Mouse (Mus musculus): Measurements from ENCODE around the gene Smyd3.

Smyd3 gene

GRCm38 (mm10) chr1:179517713-179518465 is at the start of gene Smyd3:
Smyd3 (minus strand) TSS chr1:179518041.
- peak; percentile 84 for DNase-seq

DNA sequence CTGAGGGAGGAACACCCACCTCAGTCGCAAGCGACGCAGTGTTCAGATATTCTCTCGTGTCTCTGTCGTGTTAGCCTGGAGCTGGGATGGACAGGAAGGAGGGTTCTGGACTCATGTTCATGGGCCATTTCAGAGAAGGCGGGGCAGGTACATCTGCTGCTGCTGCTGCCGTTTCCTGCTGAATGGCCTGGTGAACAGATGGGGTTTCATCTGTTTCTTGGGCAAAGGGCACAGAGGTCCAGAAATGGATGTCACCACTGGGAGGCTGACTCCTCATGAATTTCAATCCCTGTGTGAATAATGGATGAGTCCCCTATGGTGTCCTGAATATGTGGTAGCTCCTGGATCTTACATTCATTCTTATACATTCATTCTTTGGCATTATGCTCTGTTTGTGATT is 49.7 kb upstream of the Smyd3 start:
- DNase-seq, result no peak

- peak; percentile 38 for DNase-seq
These were observed 46.1 kb upstream of the Smyd3 start for GRCm38 (mm10) chr1:179563926-179564325.

DNA sequence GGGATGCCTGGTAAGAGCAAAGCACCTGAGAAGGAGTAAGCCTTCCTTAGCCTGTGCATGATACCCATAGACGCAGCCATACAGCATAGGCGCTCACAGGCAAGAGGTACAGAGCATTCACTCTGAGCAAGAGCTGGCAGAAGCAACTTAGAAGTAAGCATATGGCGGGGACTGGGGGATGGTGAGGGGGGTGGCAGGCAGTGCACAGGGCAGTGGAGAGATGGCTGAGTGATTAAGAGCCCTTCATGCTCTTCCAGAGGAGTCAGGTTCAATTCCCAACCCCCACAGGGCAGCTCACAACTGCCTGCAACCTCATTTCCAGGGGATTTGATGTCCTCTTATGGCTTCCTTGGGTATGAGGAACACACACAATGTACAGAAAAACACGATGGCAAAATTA is 45.4 kb upstream of the Smyd3 start:
- DNase-seq, result no peak

DNA sequence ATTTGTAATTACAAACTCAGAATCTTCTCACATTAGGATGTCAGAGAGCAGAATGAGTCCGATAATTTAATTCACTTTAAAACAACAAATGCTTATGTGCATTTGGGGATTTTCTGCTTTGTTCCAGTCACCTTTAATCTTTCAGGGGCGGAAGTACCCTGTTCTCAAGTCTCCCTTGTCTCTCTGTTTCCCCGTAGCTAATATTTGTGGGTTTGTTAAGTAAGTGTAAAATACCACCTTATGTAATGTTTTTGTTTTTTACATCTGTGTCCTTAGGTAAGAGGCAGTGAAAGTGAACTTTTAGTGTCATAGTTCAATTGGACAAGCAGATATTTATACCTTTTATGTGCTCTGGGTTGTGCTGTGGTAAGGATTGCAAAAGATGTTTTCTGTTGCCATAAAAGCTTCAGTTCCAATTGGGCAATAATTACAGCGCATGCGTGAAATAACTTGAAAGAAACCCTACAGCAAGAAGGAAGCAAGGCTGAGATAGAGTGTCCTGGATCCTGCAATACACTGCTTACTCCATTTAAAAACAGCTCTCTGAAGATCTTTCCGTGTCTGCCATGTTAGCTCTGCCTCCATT is 43.1 kb upstream of the Smyd3 start:
- DNase-seq, result no peak

GRCm38 (mm10) chr1:179559446-179560194 is 41.8 kb upstream of the Smyd3 start:
- DNase-seq, result no peak

- DNase-seq, result no peak
These were observed 39.1 kb upstream of the Smyd3 start for GRCm38 (mm10) chr1:179556921-179557320.

- DNase-seq, result no peak
These were observed 36.1 kb upstream of the Smyd3 start for GRCm38 (mm10) chr1:179553949-179554347.

- no peak for DNase-seq
These were observed 35.5 kb upstream of the Smyd3 start for GRCm38 (mm10) chr1:179553197-179553948.

GRCm38 (mm10) chr1:179552751-179553150 is 34.9 kb upstream of the Smyd3 start:
- DNase-seq, result no peak

- DNase-seq, result no peak
These were observed 34.1 kb upstream of the Smyd3 start for GRCm38 (mm10) chr1:179551921-179552320.

GRCm38 (mm10) chr1:179551336-179551735 is 33.5 kb upstream of the Smyd3 start:
- no peak for DNase-seq

DNA sequence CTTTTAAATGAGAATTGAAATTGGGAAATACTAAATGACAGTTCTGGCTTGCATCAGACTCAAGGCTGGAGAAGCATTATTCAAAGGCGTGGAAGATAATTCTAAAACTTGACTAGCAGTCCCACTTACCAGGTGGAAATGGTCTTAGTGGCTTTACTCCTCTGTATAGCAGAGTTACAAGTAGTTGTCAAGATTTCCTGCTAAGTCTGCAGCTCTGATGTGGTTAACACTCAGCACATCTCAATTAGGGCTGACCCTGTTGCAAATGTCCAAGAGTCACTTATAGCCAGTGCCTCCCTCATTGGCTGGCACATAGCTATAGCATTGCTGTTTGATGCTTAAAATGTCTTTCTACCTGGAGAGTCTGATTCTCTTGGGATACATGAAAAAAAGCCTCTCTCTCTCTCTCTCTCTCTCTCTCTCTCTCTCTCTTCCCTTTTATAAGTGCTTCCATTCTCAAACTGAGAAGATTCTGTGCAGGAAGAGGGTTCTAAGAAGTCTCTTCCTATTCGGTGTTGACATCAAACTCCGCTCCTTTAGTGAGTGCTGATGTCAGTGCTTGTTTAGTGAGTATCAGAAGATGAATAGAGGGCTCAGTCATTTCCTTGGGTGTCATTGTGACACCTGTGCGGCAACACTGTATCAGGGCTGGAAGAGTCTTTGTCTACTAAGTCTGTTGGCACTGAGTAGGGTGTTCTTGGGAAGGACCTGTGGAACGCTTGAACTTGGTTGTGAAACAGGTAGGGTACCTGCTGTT is 31.3 kb upstream of the Smyd3 start:
- DNase-seq, result no peak

DNA sequence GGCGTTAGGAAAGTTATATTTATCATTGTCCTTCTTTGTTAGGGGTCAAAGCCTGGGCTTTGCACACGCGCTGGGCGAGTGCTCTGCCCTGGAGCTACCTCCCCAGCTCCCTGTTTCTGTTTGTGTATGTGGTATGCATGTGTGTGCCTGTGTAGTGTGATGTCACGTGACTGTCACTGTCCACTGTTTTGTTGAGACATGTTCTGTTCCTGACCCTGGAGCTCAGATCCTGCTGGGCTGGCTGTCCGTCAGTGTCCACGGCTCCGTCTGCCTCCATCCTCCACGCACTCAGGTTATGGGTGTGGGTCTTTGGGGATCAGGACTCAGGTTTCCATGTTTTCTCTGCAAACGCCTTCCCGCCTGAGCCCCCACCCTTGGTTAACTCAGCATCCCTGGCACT is 30.4 kb upstream of the Smyd3 start:
- no peak for DNase-seq

- DNase-seq, result no peak
These were observed 29.3 kb upstream of the Smyd3 start for GRCm38 (mm10) chr1:179547176-179547575.

DNA sequence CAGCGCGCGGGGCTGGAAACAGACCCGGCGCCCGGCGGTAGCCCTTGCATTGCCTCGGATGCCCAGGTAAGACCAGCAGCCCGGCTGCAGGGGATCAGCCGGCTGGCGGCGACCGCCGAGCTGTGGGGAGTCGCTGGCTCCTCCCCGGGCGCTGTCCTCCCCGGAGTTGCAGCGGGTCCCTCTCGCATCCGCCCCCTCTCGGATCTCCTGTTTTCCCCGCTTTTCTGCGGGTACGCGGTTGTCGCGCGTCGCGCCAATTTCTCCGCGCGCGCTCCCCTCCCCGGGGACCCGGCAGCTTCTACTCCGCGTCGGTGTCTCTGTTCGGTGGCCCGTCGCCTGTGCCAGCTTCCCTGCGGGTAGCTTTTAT is 28.7 kb upstream of the Smyd3 start:
- no peak for DNase-seq

GRCm38 (mm10) chr1:179545768-179546550 is 28.1 kb upstream of the Smyd3 start, which contains the start of the genes Tfb2m and Cnst:
Tfb2m (minus strand) TSS chr1:179546267.
Cnst (plus strand) TSS chr1:179546370.
- DNase-seq, result peak; percentile 98

- no peak for DNase-seq
These were observed 23.7 kb upstream of the Smyd3 start for GRCm38 (mm10) chr1:179541502-179541901.

- DNase-seq, result no peak
These were observed 22.0 kb upstream of the Smyd3 start for GRCm38 (mm10) chr1:179539887-179540286.

DNA sequence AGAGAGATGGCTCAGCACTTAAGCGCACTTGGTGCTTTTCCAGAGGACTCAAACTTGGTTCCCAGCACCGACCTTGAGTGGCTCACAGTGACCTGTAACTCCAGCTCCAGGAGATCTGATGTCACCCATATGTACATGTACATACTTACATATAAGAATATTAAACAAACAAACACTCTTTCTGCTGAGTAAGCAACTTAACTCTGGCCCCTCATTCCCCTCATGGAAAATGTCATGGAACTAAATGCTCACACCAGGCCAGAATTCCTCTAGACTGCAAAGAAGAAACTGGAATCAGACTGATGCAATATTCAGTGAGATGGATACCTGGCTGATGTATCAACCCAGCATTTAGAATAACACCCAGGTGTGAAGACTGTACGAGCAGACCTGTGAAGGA is 21.2 kb upstream of the Smyd3 start:
- DNase-seq, result no peak

DNA sequence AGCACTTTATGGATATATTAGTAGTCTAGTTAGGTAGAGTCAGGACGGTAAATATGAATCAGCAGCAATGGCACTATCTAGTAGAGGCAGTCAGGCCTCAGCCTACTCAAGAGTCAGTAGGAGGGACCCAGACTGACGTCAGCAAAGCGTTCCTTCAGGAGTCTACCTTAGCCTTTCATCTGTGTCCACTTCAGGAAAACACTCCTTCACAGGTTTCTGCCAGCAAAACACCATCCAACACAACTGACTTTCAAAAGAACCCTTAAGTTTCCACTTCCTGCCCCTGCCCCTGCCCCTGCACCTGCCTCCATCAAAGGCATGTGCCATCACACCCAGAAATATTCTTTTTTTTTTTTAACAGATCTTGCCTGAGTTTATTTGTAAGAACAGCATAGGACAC is 2.1 kb upstream of the Smyd3 start:
- DNase-seq, result no peak

Data from lung, postnatal 14 days (tissue).